Mouse (Mus musculus): ENCODE results near the gene Vsig8. TPM values are rescaled to one million over a fixed set of nuclear protein-coding genes. Genes with fewer than 3 reads are reported as not detected.

Gene Vsig8
- polyA plus RNA-seq, 1 experiment from 2014 or later = not detected

DNA sequence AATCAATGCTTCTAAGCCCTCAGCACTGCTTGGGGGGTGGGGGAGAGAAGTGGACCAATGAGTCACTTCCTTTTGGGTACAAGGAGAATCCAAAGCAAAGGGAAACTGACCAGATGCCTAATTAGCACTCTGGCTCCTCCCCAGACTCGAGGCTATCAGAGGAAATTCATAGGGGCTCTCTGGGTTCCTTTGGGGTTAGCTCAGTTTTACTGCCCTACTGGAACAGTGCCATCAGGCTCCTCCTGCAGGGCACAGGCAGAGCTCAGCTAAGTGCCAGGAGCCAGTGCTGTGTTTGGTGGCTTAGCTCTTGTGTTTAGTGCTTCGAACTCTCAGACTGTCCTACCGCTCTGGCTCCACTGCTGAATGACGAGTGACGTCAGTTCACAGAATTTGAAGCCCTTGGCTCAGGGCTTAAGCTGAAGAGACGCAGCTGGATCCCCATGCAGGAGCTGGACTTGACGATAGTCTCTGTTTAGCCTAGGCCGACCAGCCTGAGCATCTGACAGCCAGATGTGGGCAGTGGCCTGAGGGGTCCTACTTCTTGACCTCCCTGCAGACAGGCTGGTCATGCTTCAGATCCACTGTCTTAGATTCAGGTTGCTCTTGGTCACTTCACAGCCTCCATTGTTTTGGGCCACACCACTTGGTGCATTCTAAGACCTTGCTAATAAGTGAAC, 25.1 kb upstream of the Vsig8 start:
- Histone ChIP-seq H3K27me3 (ENCODE audit: control insufficient read depth, insufficient read depth, low read length) (no peaks in the 10 kb centered on the region), H3K9me3 (replicated peaks; ENCODE audit: control insufficient read depth, low read length) (no peaks in the 10 kb centered on the region), H3K4me1 (ENCODE audit: control insufficient read depth, insufficient read depth, low read length) (no peaks in the 10 kb centered on the region), H3K4me3 (ENCODE audit: low read depth, low read length) (no peak overlapping the region), H3K9ac (replicated peaks; ENCODE audit: low read length) (no peak overlapping the region), H3K4me2 (ENCODE audit: low read depth, low read length) (no peak overlapping the region), H3K36me3 (replicated peaks; ENCODE audit: control insufficient read depth, insufficient read depth, low read depth, low read length) (no peaks in the 10 kb centered on the region), H3K27ac (replicated peaks; ENCODE audit: low read depth, low read length) (no peak overlapping the region)
- WGBS = 8% methylated on average over 8 of the region's 8 CpGs
- peak; percentile 8; the same call in 1 of the 2 replicates for ATAC-seq (replicated peaks; ENCODE audit: insufficient number of reproducible peaks, low FRiP score, low TSS enrichment, low read depth)
- DNase-seq (ENCODE audit: low spot score) = no peak

DNA sequence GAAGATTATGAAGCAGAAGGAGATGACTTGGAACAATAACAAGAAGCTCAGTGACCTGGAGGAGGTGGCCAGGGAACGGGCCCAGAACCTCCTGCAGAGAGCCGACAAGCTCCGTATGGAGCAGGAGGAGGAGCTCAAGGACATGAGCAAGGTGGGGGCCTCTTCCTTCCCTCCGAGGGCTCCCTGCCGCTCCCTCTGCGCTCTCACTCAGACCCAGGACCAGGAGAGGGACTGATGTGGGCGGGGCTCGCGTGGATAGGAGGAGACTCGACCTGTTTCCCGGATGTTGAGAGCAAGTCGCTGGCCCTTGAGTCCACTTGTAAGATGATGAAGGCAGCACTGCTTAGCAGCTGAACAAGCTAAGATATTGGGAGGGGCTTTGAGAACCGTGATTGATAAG, 23.2 kb upstream of the Vsig8 start:
- no peak overlapping the region for H3K27ac ChIP-seq (replicated peaks; ENCODE audit: low read depth, low read length)
- no peaks in the 10 kb centered on the region for H3K36me3 ChIP-seq (replicated peaks; ENCODE audit: control insufficient read depth, insufficient read depth, low read depth, low read length)
- H3K4me1 ChIP-seq (ENCODE audit: control insufficient read depth, insufficient read depth, low read length) = no peaks in the 10 kb centered on the region
- peak; percentile 70 for ATAC-seq (replicated peaks; ENCODE audit: insufficient number of reproducible peaks, low FRiP score, low TSS enrichment, low read depth)
- no peak overlapping the region for H3K4me3 ChIP-seq (ENCODE audit: low read depth, low read length)
- peak overlapping the region; percentile 27 for H3K4me2 ChIP-seq (ENCODE audit: low read depth, low read length)
- DNase-seq (ENCODE audit: low spot score) = peak; percentile 73
- peak overlapping the region; percentile 51 for H3K9ac ChIP-seq (replicated peaks; ENCODE audit: low read length)
- H3K9me3 ChIP-seq (replicated peaks; ENCODE audit: control insufficient read depth, low read length) = no peaks in the 10 kb centered on the region
- WGBS = 2% methylated on average over 13 of the region's 13 CpGs
- no peaks in the 10 kb centered on the region for H3K27me3 ChIP-seq (ENCODE audit: control insufficient read depth, insufficient read depth, low read length)

DNA sequence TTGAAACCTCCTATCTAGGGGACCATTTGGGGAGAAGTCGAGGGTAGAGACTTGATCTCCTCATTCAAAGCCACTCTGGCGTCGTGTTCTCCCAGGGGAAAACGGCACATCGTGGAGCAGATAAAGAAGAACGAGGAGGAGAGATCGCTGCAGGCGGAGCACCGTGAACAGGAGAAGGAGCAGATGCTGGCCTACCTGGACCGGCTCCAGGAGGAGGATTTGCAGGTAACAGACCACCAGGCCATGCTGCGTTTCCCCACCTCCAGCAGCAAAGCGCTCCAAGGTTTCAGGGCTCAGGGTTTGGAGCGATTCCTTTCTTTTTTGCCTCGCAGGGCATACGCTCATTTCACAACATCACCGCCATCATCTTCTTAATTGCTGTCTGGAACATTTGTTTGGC, 20.6 kb upstream of the Vsig8 start:
- Histone ChIP-seq H3K9me3 (replicated peaks; ENCODE audit: control insufficient read depth, low read length) (no peaks in the 10 kb centered on the region), H3K4me1 (ENCODE audit: control insufficient read depth, insufficient read depth, low read length) (no peaks in the 10 kb centered on the region), H3K4me2 (ENCODE audit: low read depth, low read length) (no peak overlapping the region), H3K4me3 (ENCODE audit: low read depth, low read length) (no peak overlapping the region), H3K27me3 (ENCODE audit: control insufficient read depth, insufficient read depth, low read length) (no peaks in the 10 kb centered on the region), H3K9ac (replicated peaks; ENCODE audit: low read length) (no peak overlapping the region), H3K36me3 (replicated peaks; ENCODE audit: control insufficient read depth, insufficient read depth, low read depth, low read length) (no peaks in the 10 kb centered on the region), H3K27ac (replicated peaks; ENCODE audit: low read depth, low read length) (no peak overlapping the region)
- WGBS = 84% methylated on average over 16 of the region's 16 CpGs
- ATAC-seq (replicated peaks; ENCODE audit: insufficient number of reproducible peaks, low FRiP score, low TSS enrichment, low read depth) (no peak), DNase-seq (ENCODE audit: low spot score) (no peak)

DNA sequence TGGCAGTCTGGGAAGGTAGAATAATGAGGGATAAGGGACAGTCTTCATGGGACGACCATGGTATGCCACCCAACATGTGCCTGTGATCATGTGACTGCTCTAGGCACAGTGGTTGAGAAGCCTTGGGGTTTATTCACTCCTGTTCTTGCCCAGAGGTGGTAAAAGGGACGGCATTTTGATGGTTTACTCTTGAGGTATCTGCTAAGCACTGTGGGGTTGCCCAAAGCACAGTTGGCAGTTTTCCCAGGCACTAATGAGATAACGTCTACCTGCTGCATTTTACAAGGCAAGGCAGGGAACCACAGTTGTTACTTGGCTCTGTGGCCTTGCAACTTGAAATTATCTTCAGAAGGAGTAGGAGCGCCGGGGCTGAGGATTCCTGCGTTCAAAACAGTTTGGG, 15.9 kb upstream of the Vsig8 start:
- 71% methylated on average over 6 of the region's 6 CpGs for WGBS
- H3K4me1 ChIP-seq (ENCODE audit: control insufficient read depth, insufficient read depth, low read length) = no peaks in the 10 kb centered on the region
- H3K9me3 ChIP-seq (replicated peaks; ENCODE audit: control insufficient read depth, low read length) = no peaks in the 10 kb centered on the region
- H3K9ac ChIP-seq (replicated peaks; ENCODE audit: low read length) = no peak overlapping the region
- no peaks in the 10 kb centered on the region for H3K27me3 ChIP-seq (ENCODE audit: control insufficient read depth, insufficient read depth, low read length)
- no peak for DNase-seq (ENCODE audit: low spot score)
- H3K4me2 ChIP-seq (ENCODE audit: low read depth, low read length) = no peak overlapping the region
- no peaks in the 10 kb centered on the region for H3K36me3 ChIP-seq (replicated peaks; ENCODE audit: control insufficient read depth, insufficient read depth, low read depth, low read length)
- H3K27ac ChIP-seq (replicated peaks; ENCODE audit: low read depth, low read length) = no peak overlapping the region
- no peak for ATAC-seq (replicated peaks; ENCODE audit: insufficient number of reproducible peaks, low FRiP score, low TSS enrichment, low read depth)
- no peak overlapping the region for H3K4me3 ChIP-seq (ENCODE audit: low read depth, low read length)

DNA sequence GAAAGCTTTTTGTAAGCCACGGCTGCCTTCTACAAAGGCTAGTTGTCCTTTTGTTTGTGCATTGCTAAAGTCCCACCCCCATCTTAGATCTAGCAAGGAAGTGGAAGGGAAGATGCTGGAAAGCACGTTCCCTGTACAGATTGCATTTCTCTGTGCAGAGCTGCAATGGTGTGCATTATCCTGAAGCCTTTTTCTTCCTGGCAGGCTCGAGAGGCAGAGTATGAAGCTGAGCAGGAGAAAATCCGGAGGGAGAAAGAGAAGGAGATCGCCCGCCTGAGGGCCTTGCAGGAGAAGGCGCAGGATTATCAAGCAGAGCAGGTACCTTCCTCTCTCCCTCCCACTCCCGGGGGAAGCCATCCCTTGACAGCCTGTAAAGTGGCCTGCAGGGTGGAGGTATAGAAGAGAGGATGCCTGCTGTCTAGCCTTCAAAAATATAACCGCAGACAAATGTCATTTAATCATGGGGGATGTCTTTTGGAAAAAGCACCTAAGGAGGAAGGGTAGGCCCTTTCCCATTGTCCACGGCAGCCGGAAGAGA, 15.4 kb upstream of the Vsig8 start:
- H3K27ac ChIP-seq (replicated peaks; ENCODE audit: low read depth, low read length) = no peak overlapping the region
- H3K4me3 ChIP-seq (ENCODE audit: low read depth, low read length) = no peak overlapping the region
- no peaks in the 10 kb centered on the region for H3K36me3 ChIP-seq (replicated peaks; ENCODE audit: control insufficient read depth, insufficient read depth, low read depth, low read length)
- WGBS = 47% methylated on average over 11 of the region's 11 CpGs
- H3K4me2 ChIP-seq (ENCODE audit: low read depth, low read length) = no peak overlapping the region
- H3K9ac ChIP-seq (replicated peaks; ENCODE audit: low read length) = no peak overlapping the region
- H3K9me3 ChIP-seq (replicated peaks; ENCODE audit: control insufficient read depth, low read length) = no peaks in the 10 kb centered on the region
- no peaks in the 10 kb centered on the region for H3K27me3 ChIP-seq (ENCODE audit: control insufficient read depth, insufficient read depth, low read length)
- no peak for DNase-seq (ENCODE audit: low spot score)
- ATAC-seq (replicated peaks; ENCODE audit: insufficient number of reproducible peaks, low FRiP score, low TSS enrichment, low read depth) = no peak
- H3K4me1 ChIP-seq (ENCODE audit: control insufficient read depth, insufficient read depth, low read length) = no peaks in the 10 kb centered on the region

DNA sequence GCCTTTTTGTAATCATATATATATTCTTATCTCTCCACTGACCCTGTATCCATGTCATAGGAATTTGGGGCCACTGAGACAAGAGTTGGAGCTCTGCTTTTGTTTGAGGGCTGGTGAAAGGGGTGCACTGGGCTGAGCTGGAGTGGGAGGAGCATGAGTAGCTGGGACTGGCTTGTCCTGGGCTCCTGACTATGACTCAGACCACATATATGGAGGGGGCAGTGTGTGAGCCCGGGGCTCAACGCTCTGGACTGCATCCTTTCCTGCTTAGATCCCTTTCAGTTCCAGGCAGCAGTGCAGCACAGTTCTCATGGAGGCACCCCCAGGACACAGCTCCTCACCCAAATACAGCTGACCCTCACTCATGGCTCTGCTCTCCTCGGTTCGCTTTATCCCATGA, 9.7 kb upstream of the Vsig8 start:
- no peaks in the 10 kb centered on the region for H3K4me1 ChIP-seq (ENCODE audit: control insufficient read depth, insufficient read depth, low read length)
- DNase-seq (ENCODE audit: low spot score) = no peak
- 76% methylated on average over 4 of the region's 4 CpGs for WGBS
- ATAC-seq (replicated peaks; ENCODE audit: insufficient number of reproducible peaks, low FRiP score, low TSS enrichment, low read depth) = no peak
- no peaks in the 10 kb centered on the region for H3K9me3 ChIP-seq (replicated peaks; ENCODE audit: control insufficient read depth, low read length)
- peaks cover 3% of the 10 kb centered on the region for H3K27me3 ChIP-seq (ENCODE audit: control insufficient read depth, insufficient read depth, low read length)
- no peak overlapping the region for H3K4me2 ChIP-seq (ENCODE audit: low read depth, low read length)
- no peak overlapping the region for H3K27ac ChIP-seq (replicated peaks; ENCODE audit: low read depth, low read length)
- no peak overlapping the region for H3K4me3 ChIP-seq (ENCODE audit: low read depth, low read length)
- H3K9ac ChIP-seq (replicated peaks; ENCODE audit: low read length) = no peak overlapping the region
- no peaks in the 10 kb centered on the region for H3K36me3 ChIP-seq (replicated peaks; ENCODE audit: control insufficient read depth, insufficient read depth, low read depth, low read length)

DNA sequence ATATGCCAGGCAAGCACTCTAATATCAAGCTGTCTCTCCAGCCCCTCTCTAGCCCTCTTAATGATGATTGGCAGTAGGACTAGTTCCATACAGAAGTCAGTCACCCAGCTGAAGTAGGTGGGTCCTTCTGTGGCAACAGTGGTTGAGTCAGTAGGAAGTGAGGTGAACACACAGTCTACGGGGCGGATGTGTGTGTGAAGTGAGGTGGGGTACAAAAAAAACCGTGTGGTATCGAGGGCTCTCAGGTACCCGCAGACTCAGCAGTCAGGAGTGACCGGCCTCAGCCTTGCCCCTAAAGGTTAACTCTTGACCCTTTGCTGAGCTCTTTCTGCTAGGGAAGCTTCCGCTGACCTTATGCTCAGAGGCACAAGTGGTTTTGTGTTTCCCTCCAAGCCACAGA, 7.2 kb upstream of the Vsig8 start:
- Histone ChIP-seq H3K4me3 (ENCODE audit: low read depth, low read length) (no peak overlapping the region), H3K9ac (replicated peaks; ENCODE audit: low read length) (no peak overlapping the region), H3K9me3 (replicated peaks; ENCODE audit: control insufficient read depth, low read length) (no peaks in the 10 kb centered on the region), H3K36me3 (replicated peaks; ENCODE audit: control insufficient read depth, insufficient read depth, low read depth, low read length) (no peaks in the 10 kb centered on the region), H3K27ac (replicated peaks; ENCODE audit: low read depth, low read length) (no peak overlapping the region), H3K4me1 (ENCODE audit: control insufficient read depth, insufficient read depth, low read length) (no peaks in the 10 kb centered on the region), H3K4me2 (ENCODE audit: low read depth, low read length) (no peak overlapping the region), H3K27me3 (ENCODE audit: control insufficient read depth, insufficient read depth, low read length) (peaks cover 3% of the 10 kb centered on the region)
- 19% methylated on average over 7 of the region's 7 CpGs for WGBS
- DNase-seq (ENCODE audit: low spot score) (no peak), ATAC-seq (replicated peaks; ENCODE audit: insufficient number of reproducible peaks, low FRiP score, low TSS enrichment, low read depth) (no peak)

DNA sequence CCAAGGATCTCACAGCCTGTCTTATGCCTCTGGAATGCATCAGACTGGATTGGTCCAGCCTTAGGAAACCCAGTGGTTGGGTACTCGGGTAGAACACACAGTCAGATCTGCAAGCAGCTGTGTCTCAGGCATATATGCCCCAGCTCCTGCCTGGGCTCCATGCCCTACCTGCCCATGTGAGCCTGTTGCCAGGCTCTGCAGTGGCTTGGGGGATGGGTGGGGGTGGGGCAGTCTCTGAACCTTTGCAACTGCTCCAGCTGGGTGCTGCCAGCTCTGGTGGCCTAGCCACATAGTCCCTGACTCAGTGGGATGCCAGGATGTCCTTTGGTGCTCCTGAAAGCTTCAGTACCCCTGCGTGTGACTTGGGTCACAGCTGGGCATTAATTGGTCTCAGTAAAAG, 6.4 kb upstream of the Vsig8 start:
- 11% methylated on average over 2 of the region's 2 CpGs for WGBS
- Histone ChIP-seq H3K4me1 (ENCODE audit: control insufficient read depth, insufficient read depth, low read length) (no peaks in the 10 kb centered on the region), H3K27ac (replicated peaks; ENCODE audit: low read depth, low read length) (no peak overlapping the region), H3K27me3 (ENCODE audit: control insufficient read depth, insufficient read depth, low read length) (peaks cover 3% of the 10 kb centered on the region), H3K36me3 (replicated peaks; ENCODE audit: control insufficient read depth, insufficient read depth, low read depth, low read length) (no peaks in the 10 kb centered on the region), H3K9me3 (replicated peaks; ENCODE audit: control insufficient read depth, low read length) (no peaks in the 10 kb centered on the region), H3K4me2 (ENCODE audit: low read depth, low read length) (no peak overlapping the region), H3K9ac (replicated peaks; ENCODE audit: low read length) (no peak overlapping the region), H3K4me3 (ENCODE audit: low read depth, low read length) (no peak overlapping the region)
- ATAC-seq (replicated peaks; ENCODE audit: insufficient number of reproducible peaks, low FRiP score, low TSS enrichment, low read depth) (no peak), DNase-seq (ENCODE audit: low spot score) (no peak)

Data from embryonic facial prominence, embryonic 11.5 days (tissue).